Mouse (Mus musculus) retina, postnatal 7 days (tissue): ENCODE data around the gene Ovol2.
"Not testable (repeated sequence)": the region's sequence is repeated elsewhere in the genome, so short reads cannot be mapped to it uniquely, and the experiment has no call there.

Source experiments
- DNase-seq: peaks from one replicate; pipeline ENCODE4 v3.0.0-alpha.2; 2012; ENCODE audit warnings: low read depth, low spot score

Gene Ovol2

GRCm38 (mm10) chr2:144331401-144332302, at the start of gene Ovol2:
Gene Ovol2, minus strand, starts transcription at chr2:144332146.
- DNase-seq, result no peak

- DNase-seq, result no peak
These were observed 49.8 kb upstream of the Ovol2 start for GRCm38 (mm10) chr2:144381741-144382140.

DNA sequence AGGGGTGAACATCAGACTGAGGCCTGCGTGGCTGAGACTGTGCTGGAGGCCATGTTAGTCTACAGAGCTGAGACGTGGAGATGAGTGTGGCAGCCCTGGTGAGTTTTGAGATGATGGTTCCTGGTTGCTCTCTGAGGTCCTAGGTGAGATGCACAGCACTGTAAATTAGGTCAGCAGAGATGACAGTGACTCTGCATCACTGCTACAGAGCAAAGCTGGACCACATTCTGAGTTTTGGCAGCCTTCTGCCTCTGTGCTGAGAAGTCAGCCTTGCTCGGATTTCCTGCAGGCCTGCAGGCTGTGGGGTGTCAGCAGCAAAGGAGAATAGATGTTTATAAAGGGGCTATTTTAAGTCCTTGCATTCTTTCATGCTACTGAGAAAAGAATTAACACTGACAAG, 49.3 kb upstream of the Ovol2 start:
- DNase-seq, result no peak

- no peak for DNase-seq
These were observed 43.2 kb upstream of the Ovol2 start for GRCm38 (mm10) chr2:144375063-144375703.

DNA sequence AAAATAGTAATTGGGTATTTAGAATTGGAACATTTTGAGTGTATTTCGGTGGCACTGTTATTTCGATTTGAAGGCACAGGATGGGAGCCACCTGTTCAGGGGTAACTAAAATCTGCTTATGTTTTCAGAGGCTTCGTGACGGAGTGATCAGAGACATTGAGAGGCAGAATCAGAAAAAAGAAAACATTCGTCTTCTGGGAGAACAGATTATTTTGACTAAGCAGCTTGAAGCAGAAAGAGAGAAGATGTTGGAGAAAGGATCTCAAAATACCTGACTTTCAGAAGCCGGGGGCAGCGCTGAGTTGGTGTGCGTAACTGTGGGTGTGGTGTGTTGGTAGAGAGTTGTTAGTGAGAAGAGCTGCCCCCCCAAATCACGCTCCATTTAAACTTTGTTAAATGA, 41.1 kb upstream of the Ovol2 start:
- no peak for DNase-seq

DNA sequence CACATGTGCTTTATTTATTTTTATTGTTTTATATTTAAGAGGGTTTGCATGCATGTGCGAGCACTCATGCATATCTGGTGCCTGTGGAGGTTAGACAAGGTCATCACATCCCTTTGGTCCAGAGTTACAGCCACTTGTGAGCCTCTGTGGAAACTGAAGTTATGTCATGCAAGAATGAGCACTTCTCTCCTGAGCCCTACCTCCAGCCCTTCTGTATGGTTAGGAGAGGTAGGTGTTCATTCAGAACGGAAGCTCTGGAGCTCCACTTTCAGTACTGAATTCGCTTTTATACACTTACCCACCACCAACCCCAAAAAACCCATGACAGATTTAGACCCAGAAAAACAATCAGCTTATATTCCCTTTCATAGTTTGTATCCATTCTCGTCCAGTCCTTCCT, 39.6 kb upstream of the Ovol2 start:
- DNase-seq, result no peak

- no peak for DNase-seq
These were observed 37.6 kb upstream of the Ovol2 start for GRCm38 (mm10) chr2:144369511-144369910.

- no peak for DNase-seq
These were observed 37.1 kb upstream of the Ovol2 start for GRCm38 (mm10) chr2:144369020-144369421.

DNA sequence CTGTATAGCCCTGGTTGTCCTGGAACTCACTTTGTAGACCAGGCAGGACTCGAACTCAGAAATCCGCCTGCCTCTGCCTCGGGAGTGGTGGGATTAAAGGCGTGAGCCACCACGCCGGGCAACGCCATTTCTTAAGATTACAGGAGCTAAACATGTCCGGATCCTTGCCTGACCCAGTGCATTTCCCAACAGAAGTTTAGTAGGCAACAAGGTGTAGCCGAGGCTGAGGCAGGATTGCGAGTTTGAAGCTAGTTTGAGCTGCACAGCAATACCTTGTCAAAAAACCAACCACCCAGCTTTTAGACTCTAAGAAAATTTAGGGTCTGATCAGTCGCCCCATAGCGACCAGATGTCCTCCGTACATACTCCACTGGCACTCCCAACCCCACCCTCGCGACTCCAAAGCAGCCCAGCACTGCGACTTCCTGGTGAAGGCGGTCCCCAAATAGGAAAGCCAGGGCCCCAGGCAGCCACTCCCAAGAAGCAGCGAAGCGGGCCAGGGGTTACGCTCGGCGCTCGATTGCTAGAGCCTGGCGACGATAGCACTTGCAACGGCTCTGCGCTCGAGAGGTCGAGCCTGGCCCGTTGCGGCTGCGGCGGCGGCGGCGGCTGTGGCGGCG, 36.6 kb upstream of the Ovol2 start, which contains the start of the genes Kat14 and Pet117:
Gene Kat14 (plus strand): TSS at position 584 of the 620 bp plus-strand sequence.
Gene Pet117 (plus strand): TSS at position 597 of the 620 bp plus-strand sequence.
- DNase-seq, result peak; percentile 81

- DNase-seq, result no peak
These were observed 20.9 kb upstream of the Ovol2 start for GRCm38 (mm10) chr2:144352843-144353242.

DNA sequence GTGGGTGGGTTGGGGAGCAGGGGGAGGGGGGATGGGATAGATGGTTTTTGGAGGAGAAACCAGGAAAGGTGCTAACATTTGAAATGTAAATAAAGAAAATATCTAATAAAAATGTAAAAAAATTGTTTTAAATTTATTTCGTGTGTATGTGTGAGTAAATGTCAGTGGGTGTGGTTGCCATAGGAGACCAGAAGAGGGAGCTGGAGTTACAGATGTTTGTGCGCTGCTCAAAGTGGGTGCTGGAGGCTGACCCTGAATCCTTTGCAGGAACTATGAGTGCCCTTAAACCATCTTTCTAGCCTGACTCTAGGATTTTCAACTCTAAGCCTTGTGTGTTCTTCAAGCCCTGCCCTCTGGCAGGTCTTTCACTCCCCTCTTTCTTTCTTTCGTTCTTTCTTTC, 16.6 kb upstream of the Ovol2 start:
- no peak for DNase-seq

DNA sequence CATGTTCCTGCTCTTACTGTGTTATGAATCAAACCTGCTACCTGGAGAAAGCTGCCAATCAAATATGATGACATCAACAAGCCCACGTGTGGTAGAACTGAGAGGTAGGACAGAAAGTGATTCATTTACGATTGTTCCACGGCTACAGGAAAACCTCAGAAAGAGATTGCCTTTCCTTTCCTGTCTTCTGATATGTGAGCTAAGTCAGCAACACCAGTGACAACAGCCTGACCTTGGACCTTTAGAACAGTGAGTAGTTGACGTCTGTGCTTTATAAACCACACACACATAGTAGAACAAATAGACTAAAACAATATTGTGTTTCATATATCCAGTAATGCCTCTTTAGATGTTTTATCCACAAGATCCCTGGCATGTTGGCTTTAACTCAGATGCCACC, 11.2 kb upstream of the Ovol2 start:
- no peak for DNase-seq

- not testable (repeated sequence) for DNase-seq
These were observed 6.2 kb upstream of the Ovol2 start for GRCm38 (mm10) chr2:144338149-144338548.

GRCm38 (mm10) chr2:144337701-144338100, 5.8 kb upstream of the Ovol2 start:
- DNase-seq, result no peak

GRCm38 (mm10) chr2:144337230-144337629, 5.3 kb upstream of the Ovol2 start:
- no peak for DNase-seq

GRCm38 (mm10) chr2:144333138-144333842, 1.3 kb upstream of the Ovol2 start:
- no peak for DNase-seq

- no peak for DNase-seq
These were observed 540 bp upstream of the Ovol2 start for GRCm38 (mm10) chr2:144332486-144332885.

- DNase-seq, result no peak
These were observed 980 bp downstream of the Ovol2 start for GRCm38 (mm10) chr2:144330960-144331371.

- DNase-seq, result no peak
These were observed 1.5 kb downstream of the Ovol2 start for GRCm38 (mm10) chr2:144330352-144330959.

- no peak for DNase-seq
These were observed 2.0 kb downstream of the Ovol2 start for GRCm38 (mm10) chr2:144329937-144330336.

DNA sequence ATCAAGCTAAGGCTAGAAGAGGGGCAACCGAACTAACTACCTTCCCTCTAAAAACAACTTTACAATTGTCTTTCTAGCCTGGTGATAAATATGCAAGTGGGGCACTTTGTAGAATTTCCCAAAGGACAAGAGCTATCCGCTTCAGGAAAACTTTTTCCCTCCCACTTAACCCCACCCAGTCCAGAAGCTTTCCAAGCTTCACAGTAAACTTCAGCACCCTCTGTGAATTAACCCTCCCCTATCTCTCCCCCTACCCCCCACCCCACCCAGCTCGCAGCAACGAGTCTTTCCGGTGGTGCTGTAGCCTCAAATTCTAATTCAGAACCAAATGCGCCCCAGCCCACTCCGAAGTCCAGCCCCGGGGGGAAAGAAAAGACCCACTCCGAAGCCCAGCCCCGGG, 2.5 kb downstream of the Ovol2 start:
- DNase-seq, result no peak
